Mouse (Mus musculus) G1E-ER4 (cell line): Measurements from ENCODE around the gene Wasl. TPM values are rescaled to one million over a fixed set of nuclear protein-coding genes. Genes with fewer than 3 reads are reported as not detected.

Experiments used
- GATA1 ChIP-seq: IDR thresholded peaks from one replicate; pipeline ENCODE4 v1.8.0; 2012; ENCODE audit warnings: low read length, inconsistent platforms
- polyA plus RNA-seq: library from polyadenylated mRNA; stranded (reverse); fragments of >175 nt; gene quantifications from 2 replicates; pipeline ENCODE4 v1.2.3, GENCODE M21; 2012

Gene Wasl
- polyA plus RNA-seq, 1 experiment, result 42.4 TPM

DNA sequence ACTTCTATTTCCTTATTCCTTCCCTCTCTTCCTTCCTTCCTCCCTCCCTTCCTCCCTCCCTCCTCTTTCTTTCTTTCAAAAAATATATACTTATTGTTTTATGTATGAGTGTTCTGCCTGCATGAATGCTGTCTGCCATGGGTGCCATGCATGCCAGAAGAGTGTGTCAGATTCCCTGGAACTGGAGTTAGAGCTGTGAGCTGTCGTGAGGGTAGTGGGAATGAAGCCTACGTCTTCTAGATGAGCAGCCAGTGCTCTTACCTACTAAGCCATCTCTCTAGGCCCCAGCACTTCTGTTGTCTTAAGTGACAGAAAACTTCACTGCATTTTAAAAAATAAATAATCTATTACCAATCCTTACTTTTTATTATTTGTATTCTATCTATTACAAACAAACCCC, 43.9 kb downstream of the Wasl start:
- no peak for TF ChIP-seq GATA1

DNA sequence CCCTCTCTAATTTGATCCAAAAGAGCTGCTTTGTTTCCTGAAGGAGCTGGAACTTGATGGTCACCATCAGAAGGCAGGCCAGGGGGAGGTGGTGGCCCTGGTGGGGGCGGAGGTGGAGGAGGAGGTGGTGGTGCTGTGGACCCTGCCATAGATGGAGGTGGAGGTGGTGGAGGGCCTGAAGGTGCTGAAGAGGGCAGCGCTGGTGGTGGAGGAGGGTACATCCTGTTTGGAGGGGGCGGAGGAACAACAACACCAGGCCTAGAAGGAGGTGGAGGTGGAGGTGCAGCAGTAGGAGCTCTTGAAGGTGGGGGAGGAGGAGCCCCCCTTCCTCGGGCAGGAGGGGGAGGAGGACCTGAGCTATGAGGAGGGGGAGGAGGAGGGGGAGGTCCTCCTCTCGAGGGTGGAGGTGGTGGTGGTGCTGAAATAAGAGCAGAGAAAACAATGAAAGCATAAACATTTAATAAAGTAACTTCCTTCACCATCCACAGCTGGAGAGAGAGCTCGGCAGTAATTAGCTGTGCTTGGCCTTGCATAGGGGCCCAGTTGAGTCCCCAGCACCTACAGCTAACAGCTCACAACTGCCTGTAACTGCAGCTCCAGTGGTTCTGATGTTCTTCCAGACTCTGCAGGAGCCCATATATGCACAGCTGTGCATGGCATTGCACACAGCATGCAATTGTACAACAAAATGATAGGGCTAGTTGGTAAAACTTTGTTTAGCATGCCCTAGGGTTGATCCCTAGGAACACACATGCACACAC, 45.3 kb downstream of the Wasl start:
- TF ChIP-seq GATA1, result no peak

DNA sequence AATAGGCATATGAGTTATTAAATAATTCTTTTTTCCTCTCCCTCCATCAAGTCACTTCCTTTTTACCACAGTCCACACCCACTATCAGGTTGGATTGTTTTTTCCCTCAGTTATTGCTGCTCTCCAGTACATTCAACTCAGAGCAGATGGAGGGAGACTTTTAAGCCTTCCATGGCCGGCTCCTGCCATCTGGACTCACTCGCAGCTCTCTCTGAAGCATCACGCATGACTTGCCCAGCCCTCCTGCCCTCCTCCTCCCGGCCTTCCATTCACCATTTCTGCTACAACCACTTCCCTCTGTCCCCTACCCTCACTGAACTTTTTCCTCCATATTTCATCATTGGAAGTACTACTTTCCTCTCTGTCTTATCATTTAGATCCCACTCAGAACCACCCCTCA, 48.1 kb downstream of the Wasl start:
- TF ChIP-seq GATA1, result no peak

DNA sequence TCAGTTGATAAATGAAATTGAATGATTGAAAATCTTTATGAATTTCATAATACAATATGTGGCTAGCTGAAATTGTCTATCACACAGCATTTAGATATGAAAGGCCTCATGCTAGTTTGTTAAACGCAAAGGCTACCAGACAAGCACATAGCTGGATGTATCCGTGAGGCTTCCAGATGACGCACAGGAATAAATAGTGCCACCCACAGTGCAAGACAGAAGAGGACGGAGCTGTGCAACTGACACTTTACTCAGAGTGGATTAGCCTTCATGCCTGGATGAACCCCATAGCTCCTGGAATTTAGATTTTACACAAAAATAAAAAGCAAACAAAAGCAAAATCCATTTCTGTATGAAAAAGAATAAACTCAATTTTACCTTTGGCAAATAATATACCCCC, 50.9 kb downstream of the Wasl start:
- TF ChIP-seq GATA1, result no peak

DNA sequence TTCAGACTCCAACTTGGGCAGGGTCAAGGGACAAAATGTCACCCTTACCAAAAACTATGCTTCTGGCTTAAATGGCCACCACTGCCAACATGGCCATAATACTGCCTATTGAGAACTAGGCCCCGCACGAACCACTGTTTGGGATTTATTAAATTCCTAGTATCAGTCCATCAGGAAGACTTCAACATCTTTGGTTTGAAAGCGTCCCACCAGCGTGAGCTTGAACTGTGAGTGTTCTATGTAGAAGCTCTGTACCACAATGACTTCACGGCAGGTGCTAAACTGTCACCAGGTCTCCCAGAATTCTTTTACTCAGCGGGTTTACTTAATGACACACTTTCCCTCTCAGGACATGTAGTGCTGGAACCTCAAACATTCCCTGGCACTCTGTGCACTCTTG, 51.5 kb downstream of the Wasl start:
- TF ChIP-seq GATA1, result no peak

DNA sequence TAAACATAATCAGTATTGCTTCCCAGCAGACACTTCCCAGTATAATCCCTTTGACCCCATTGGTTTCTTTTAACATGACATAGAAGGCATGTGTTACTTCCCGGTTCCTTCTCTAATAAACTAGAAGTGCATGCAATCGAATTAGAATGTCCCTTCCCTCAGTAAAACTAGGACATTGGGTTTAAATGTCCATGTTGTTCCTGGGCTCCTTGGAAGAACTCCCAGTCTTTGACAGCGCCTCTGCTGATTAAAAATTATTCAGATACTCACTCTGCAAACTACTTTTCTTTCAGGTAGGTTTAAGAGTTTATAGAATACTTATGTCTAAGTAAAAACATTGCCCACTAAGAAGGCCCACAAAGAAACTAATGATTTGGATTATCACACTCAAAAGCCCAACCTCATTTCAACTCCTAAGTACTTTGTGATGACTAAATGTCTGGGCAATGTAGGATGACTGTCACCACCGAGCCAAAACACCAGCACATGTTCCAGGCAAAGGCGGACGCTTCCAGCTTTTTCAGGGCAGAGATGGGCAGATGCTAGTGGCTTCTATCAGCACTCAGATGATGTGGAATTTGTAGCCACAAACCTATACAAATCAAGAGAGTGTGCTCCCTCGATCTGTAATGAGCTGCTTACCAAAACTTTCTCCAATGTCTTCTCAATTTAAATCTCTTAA, 52.6 kb downstream of the Wasl start:
- TF ChIP-seq GATA1, result no peak

DNA sequence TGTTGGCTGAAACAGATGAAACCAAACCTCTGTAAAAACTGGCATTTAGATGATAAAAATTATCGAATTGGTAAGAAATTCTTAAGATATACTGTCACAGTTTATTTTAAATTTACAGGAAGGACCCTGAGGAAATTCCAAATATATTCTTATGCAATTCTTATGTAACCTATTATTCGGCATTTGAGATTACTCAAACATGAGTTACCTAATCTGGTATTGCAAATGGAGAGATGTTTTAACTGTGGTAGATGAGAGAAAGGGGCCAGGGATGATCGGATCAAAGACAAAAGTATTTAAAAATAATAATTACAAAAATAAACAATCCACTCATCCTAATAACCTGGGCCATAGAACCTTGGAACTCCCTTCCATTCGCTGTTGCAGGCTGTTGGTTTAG, 54.5 kb downstream of the Wasl start:
- TF ChIP-seq GATA1, result no peak

DNA sequence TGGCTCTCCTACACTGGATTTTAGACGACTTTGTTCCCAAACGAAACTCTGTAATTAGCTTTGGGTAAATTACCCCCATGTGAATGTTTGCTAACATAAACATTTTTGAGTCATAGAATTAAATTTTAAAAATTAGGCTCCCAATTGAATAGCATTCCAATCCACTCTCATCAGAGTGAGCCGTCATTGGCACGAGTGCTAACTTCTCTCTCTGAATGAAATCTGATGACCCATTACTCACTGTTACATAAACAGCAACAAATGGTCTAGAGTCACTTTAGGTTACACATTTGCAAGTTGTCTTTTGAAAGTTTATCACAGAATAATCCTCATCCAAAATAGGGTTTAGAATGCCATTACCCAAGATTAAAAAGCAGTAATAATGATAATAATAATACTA, 55.3 kb downstream of the Wasl start:
- TF ChIP-seq GATA1, result no peak

DNA sequence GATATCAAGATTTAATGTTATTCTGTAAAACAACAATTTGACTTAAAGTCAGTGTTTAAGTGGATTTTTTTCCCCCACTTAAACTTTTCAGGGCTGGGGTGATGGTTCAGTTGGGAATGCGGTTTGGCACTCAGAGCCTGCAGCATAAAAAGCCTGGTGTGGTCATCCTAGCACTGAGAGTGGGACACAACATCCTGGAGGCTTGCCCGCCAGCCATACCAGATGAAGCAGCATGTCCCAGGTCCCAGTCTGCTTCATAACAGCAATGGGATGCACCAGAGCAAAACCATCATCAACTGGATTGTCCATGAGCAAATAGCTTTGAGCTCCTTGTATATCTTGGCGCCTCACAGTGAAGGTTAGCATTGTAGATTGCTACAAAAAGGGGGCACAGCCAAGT, 56.1 kb downstream of the Wasl start:
- no peak for TF ChIP-seq GATA1

DNA sequence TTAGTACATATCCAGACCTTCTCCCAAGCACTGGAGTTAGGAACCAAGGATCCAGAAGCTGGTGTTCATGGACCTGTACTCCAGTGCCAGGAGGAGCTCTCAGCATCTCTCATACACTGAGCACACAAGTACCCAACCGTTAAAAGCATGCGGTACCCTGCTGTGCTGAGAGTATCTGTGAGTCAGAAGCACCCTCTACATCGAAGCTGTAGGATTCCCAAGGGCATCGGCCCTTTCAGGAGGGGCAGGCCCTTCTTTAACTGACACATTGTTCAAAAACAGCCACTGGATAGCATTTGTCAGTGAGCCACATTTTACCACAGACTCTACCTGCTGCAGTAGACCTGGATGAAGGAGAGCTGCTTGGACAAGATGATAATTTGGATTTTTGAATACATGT, 56.7 kb downstream of the Wasl start:
- no peak for TF ChIP-seq GATA1

DNA sequence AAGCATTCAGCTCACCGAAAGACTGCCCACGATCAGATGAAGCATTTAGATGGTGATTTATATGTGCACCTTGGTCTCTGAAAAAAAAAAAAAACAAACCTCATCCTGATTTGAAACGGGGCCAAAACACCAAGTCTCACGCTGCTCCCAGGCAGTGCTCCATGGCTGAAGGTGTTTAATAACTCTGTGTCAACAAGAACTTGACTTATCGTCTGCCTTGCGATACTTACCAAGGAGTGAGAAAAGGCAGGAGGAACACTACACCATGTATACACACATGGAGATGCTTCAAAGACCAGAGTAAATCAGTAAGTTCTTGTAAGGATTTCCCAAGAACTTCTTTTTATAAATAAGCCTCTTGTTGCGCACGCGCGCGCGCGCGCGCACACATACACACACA, 57.3 kb downstream of the Wasl start:
- no peak for TF ChIP-seq GATA1

DNA sequence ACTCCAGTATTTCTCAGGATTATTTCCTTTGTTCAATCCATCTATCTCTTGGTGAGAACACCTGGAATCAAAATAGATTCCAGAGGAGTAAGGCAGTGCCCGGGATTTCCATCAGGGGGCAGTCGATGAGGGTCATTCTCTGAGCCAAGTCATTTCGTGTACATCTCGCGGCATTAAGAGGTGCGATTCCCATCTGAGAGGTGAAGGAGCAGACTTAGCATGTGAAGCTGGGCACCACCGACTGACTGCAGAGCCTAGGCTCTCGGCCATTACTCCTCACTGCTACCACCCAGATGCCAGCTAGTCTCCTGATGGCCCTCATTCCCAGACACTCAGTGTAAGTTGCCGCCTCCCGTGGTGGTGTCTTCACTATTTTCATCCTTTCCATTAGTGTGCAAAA, 58.3 kb downstream of the Wasl start:
- TF ChIP-seq GATA1, result no peak

DNA sequence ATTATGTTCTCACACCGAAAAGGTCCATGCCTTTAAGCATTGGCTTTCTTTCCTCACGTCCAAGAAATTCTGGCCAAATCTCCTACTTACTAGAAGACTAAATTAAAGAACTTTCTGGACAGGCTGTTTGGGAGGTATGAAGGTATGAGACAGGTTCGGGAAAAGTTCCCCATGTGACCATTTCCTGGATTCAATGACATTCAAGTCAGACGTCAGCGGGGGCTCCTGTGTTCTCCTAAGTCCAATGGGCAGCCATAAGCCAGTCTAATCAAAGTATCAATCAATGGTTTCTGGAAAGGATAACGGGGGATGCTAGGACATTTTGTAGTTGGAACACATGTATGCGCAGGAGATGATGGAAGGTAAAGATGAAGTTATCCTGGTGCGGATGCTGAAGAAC, 59.2 kb downstream of the Wasl start:
- TF ChIP-seq GATA1, result no peak

DNA sequence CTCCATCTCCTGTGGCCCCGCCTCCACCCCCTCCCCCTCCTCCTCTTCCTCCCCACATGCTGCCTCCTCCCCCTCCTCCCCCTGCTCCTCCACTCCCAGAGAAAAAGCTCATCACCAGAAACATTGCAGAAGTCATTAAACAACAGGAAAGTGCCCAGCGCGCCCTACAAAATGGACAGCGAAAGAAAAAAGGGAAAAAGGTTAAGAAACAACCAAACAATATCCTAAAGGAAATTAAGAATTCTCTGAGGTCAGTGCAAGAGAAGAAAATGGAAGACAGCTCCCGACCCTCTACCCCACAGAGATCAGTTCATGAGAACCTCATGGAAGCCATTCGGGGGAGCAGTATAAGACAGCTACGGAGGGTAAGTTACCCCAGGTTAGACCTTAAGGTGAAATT, 60.5 kb downstream of the Wasl start:
- no peak for TF ChIP-seq GATA1

DNA sequence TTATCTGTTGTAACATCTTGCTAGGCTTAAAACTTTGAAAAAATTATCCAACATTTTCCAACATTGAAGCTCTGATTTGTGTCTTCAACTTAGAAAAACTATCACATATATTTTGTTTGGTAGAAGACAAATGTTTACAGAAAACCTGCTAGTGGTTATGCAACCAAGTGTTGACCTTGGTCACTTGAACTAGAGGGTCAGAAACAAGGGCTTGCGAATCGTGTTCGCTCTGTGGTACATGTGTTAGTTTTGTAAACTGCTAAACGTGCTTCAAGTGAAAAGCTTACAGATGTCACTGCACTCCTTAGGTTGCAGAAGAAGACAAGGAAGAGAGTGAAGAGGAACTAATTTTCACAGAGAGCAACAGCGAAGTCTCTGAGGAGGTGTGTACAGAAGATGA, 61.8 kb downstream of the Wasl start:
- no peak for TF ChIP-seq GATA1

DNA sequence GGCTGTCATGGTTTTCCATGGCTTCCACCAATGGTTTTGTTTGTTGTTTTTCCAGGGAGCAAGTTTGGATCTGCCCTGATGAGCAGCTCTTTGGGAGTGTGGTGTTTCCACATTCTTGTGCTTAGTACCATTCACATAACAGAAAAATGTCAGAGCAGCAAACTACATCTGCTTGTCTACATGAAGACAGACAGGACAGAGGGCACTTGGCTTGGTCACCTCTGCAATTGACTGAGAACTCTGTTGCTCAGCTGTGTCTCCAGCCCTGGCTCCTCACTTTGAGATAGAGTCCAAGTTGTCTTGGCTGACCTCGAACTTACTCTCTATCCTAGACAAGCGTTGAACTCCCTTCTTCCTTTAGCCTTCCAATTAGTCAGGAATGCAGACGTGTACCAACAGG, 62.5 kb downstream of the Wasl start:
- TF ChIP-seq GATA1, result no peak

DNA sequence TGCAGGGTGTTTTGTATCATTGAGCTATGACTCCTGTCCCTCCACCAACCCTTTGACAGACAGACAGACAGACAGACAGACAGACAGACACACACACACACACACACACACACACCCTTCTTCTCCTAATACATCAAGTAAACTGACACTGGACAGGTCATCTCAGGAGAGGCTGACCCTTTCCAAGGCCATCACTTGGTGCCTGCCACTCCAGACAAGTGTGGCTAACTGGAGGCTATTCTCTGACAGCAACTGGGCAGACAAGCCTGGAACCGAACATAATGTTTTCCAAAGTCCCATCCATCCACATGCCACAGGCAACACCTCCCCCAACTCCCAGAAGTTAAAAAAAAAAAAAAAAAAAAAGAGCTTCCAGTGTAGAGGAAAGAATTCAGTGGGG, 63.1 kb downstream of the Wasl start:
- TF ChIP-seq GATA1, result no peak
